Mouse (Mus musculus): Measurements from ENCODE around the gene Olfr231. TPM values are rescaled to one million over a fixed set of nuclear protein-coding genes. Genes with fewer than 3 reads are reported as not detected.

The Olfr231 gene
- polyA plus RNA-seq, 1 experiment from 2014 or later: 0.31 TPM

DNA sequence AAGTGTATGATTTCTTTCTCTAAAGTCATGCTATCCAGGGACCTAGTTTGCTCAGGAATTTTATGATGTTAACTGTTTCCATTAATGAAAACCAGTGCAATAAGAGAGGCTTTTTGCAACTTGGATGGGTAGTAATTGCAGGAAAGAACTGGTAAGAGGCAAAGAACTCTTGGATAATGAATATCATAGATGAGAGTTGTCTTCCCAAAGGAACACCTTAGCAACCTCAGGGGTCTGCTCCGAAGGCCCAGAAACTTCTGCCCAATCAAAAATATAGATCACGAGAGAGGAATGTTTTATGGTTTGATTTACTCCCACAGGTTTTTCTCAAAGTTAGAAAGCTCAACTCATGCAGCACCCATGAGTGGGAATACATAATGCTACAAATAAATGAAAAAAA, 36.9 kb downstream of the Olfr231 start, which contains the start of gene Olfr429:
Olfr429 (plus strand) TSS at position 301 of the 400 bp plus-strand sequence.
- Histone ChIP-seq H3K27ac (replicated peaks) (no peak within 1 kb of the TSS), H3K36me3 (replicated peaks) (no peaks in the 10 kb centered on the region), H3K4me1 (no peaks in the 10 kb centered on the region), H3K27me3 (replicated peaks; ENCODE audit: low read depth, poor library complexity, severe bottlenecking) (no peaks in the 10 kb centered on the region), H3K4me3 (no peak within 1 kb of the TSS), H3K9me3 (no peaks in the 10 kb centered on the region)
- DNase-seq (ENCODE audit: low spot score): no peak
- WGBS: 88% methylated on average over 2 of the region's 2 CpGs

DNA sequence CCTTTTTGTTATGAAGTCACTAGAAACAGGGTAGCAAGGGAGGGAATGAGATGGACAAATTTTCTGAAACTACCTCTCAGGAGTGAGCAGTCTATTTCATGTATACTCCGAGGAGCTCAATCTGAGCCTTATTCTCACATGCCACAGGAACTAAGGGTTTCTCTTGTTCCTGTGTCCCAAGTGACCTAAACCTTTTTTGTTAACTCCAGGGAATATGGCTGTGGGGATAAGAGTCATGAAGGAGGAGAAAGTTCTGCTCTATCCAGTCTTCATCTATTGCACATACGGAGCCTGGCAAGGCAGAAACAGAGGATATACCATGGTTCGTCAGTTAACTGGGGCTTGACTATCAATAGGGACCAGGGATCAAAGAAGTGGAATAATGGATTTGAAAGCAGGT, 54.7 kb downstream of the Olfr231 start, which contains the start of gene Olfr430:
Olfr430 (plus strand) TSS at position 301 of the 400 bp plus-strand sequence.
- 89% methylated on average over 3 of the region's 3 CpGs for WGBS
- no peak for DNase-seq (ENCODE audit: low spot score)

More for the DNA sequence above, 54.7 kb downstream of the Olfr231 start, which contains the start of gene Olfr430:
- Histone ChIP-seq H3K27ac (replicated peaks) (no peak within 1 kb of the TSS), H3K27me3 (replicated peaks; ENCODE audit: low read depth, poor library complexity, severe bottlenecking) (no peaks in the 10 kb centered on the region), H3K9me3 (no peaks in the 10 kb centered on the region), H3K36me3 (replicated peaks) (no peaks in the 10 kb centered on the region), H3K4me3 (no peak within 1 kb of the TSS), H3K4me1 (no peaks in the 10 kb centered on the region)

Other genes starting within 250 kb of the Olfr231 start
- gene Ifi211, start 208.1 kb downstream of the Olfr231 start, polyA plus RNA-seq (2016; fragmentation: Nextera tagmentation; extraction: Ambion mirVana): 0.11 TPM in 1 of 2 replicates, not detected in the other
- 0.10 TPM in 1 of 2 replicates, not detected in the other for gene Mndal, start 178.7 kb downstream of the Olfr231 start, polyA plus RNA-seq (2016; fragmentation: Nextera tagmentation; extraction: Ambion mirVana)
- 0.26 TPM in 1 of 2 replicates, not detected in the other for gene Ifi203, start 178.5 kb downstream of the Olfr231 start, polyA plus RNA-seq (2016; fragmentation: Nextera tagmentation; extraction: Ambion mirVana)
- not detected in 2 replicates for gene Ifi202b, start 138.4 kb downstream of the Olfr231 start, polyA plus RNA-seq (2016; fragmentation: Nextera tagmentation; extraction: Ambion mirVana)
- not detected in 2 replicates for gene Ifi205, start 89.4 kb downstream of the Olfr231 start, polyA plus RNA-seq (2016; fragmentation: Nextera tagmentation; extraction: Ambion mirVana)
- not detected in 2 replicates for gene Olfr433, start 80.5 kb downstream of the Olfr231 start, polyA plus RNA-seq (2016; fragmentation: Nextera tagmentation; extraction: Ambion mirVana)
- not detected in 2 replicates for gene Olfr432, start 72.0 kb downstream of the Olfr231 start, polyA plus RNA-seq (2016; fragmentation: Nextera tagmentation; extraction: Ambion mirVana)
- not detected in 2 replicates for gene Olfr430, start 54.6 kb downstream of the Olfr231 start, polyA plus RNA-seq (2016; fragmentation: Nextera tagmentation; extraction: Ambion mirVana)
- not detected in 2 replicates for gene Olfr429, start 36.8 kb downstream of the Olfr231 start, polyA plus RNA-seq (2016; fragmentation: Nextera tagmentation; extraction: Ambion mirVana)
- gene Olfr427, start 24.3 kb downstream of the Olfr231 start, polyA plus RNA-seq (2016; fragmentation: Nextera tagmentation; extraction: Ambion mirVana): not detected in 2 replicates
- not detected in 2 replicates for gene Olfr424, start 10.4 kb upstream of the Olfr231 start, polyA plus RNA-seq (2016; fragmentation: Nextera tagmentation; extraction: Ambion mirVana)
- 0.09 TPM in 1 of 2 replicates, not detected in the other for gene Olfr420, start 34.5 kb upstream of the Olfr231 start, polyA plus RNA-seq (2016; fragmentation: Nextera tagmentation; extraction: Ambion mirVana)
- gene Spta1, start 51.6 kb upstream of the Olfr231 start, polyA plus RNA-seq (2016; fragmentation: Nextera tagmentation; extraction: Ambion mirVana): 1.6 TPM in 2 replicates
- gene Olfr419, start 130.9 kb upstream of the Olfr231 start, polyA plus RNA-seq (2016; fragmentation: Nextera tagmentation; extraction: Ambion mirVana): 0.05 TPM in 1 of 2 replicates, not detected in the other
- gene Mptx1, start 209.4 kb upstream of the Olfr231 start, polyA plus RNA-seq (2016; fragmentation: Nextera tagmentation; extraction: Ambion mirVana): not detected in 2 replicates
- not detected in 2 replicates for gene Olfr417, start 244.0 kb upstream of the Olfr231 start, polyA plus RNA-seq (2016; fragmentation: Nextera tagmentation; extraction: Ambion mirVana)